Mouse (Mus musculus): ENCODE data around the gene Obsl1.

- no peak for TF ChIP-seq POLR2A (IDR thresholded peaks at IDR 0.05; ENCODE audit: borderline replicate concordance, extremely low read depth, low read depth, low read length)
- TF ChIP-seq CTCF (IDR thresholded peaks at IDR 0.05; ENCODE audit: insufficient read depth, low read length), result no peak
Measured at GRCm38 (mm10) chr1:75462636-75463035, 43.6 kb downstream of the Obsl1 start.
